Mouse (Mus musculus) cerebellum, adult 2 months (tissue): ENCODE measurements around the gene Wasf2.

Experiments used
- CTCF ChIP-seq: fragments of 200-500 bp; IDR thresholded peaks from 2 replicates; pipeline ENCODE4 v1.5.1; 2011; ENCODE audit warnings: low read depth, mild to moderate bottlenecking, control low read depth, low read length, moderate library complexity, borderline replicate concordance; ENCODE audit not compliant: insufficient read depth
- POLR2A ChIP-seq: fragments of 200-500 bp; IDR thresholded peaks from 2 replicates; pipeline ENCODE4 v1.6.1; 2011; ENCODE audit warnings: low read length, control low read depth, borderline replicate concordance; ENCODE audit not compliant: insufficient read depth

GRCm38 (mm10) chr4:133182439-133183033 is 52.2 kb downstream of the Wasf2 start:
- no peak for TF ChIP-seq CTCF
- no peak for TF ChIP-seq POLR2A
